Mouse (Mus musculus) spleen, adult 18-20 months (tissue): ENCODE measurements around the gene Gm10188.

Experiments used
- DNase-seq, 2 experiments: peaks; one replicate each; pipeline ENCODE4 v3.0.0; 2022; ENCODE audit warnings: mixed read lengths in 2 of 2

Gene Gm10188

GRCm38 (mm10) chr1:132194624-132195023 lies 34.9 kb downstream of the Gm10188 start:
- no peak for DNase-seq

- no peak for DNase-seq
These were observed 35.8 kb downstream of the Gm10188 start for GRCm38 (mm10) chr1:132193806-132194205.

GRCm38 (mm10) chr1:132191786-132192680 lies 37.5 kb downstream of the Gm10188 start:
- DNase-seq: no peak

GRCm38 (mm10) chr1:132191093-132191785 lies 38.3 kb downstream of the Gm10188 start, which contains the start of the genes Lemd1 and AC124108.1:
TSS of gene Lemd1 (plus strand) at chr1:132191431.
TSS of gene AC124108.1 (plus strand) at chr1:132191457.
- DNase-seq: no peak

GRCm38 (mm10) chr1:132190621-132191092 lies 38.9 kb downstream of the Gm10188 start:
- DNase-seq: no peak

- no peak for DNase-seq
These were observed 39.5 kb downstream of the Gm10188 start for GRCm38 (mm10) chr1:132190040-132190513.

GRCm38 (mm10) chr1:132189231-132189630 lies 40.3 kb downstream of the Gm10188 start:
- DNase-seq: no peak

GRCm38 (mm10) chr1:132188442-132189066 lies 41.0 kb downstream of the Gm10188 start:
- DNase-seq: no peak

GRCm38 (mm10) chr1:132186303-132186702 lies 43.3 kb downstream of the Gm10188 start:
- no peak for DNase-seq
